Comparison of ENCODE assay signal across 9 mouse cellular contexts in the genomic region with DNA sequence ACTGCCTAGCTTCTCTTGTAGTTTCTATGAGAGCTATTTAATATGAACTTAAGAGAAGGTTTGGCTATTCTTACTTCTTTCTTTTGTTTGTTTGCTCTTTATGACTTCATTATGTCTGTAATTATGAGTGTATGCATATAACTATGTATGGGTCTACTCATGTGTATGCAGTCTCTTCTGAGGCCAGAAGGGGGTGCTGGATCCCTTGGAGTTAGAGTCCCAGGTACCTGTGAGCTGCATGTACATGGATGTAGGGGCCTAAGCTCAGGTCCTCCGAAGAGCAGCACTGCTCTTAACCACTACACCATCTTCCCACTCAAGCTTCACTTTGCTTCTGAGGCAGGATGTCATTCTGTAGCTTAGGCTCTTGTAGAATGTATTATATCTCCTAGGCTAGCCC. TPM values are rescaled to one million over a fixed set of nuclear protein-coding genes. Genes with fewer than 3 reads are reported as not detected.
DNase-seq lines count a peak whose midpoint lies in the region; ATAC-seq and TF ChIP-seq lines count a peak whose summit lies in the region.
"Had no signal": no experiment of that assay in that cellular context is flagged by ENCODE, and none has a peak within 500 bp of the region (broad histone marks: within the 10 kb centered on the region; RNA-seq: fewer than 3 reads in every experiment).

No protein-coding gene starts in this region.

- H3K27ac ChIP-seq in intestine, postnatal 0 days (ENCODE audit: low read depth, low read length), result no peak overlapping the region
- no peak overlapping the region for H3K27ac ChIP-seq in intestine, embryonic 16.5 days (ENCODE audit: low read length)
- no peak overlapping the region for H3K27ac ChIP-seq in embryonic facial prominence, embryonic 10.5 days (replicated peaks)
- H3K27ac ChIP-seq: macrophage had no signal

- no peak overlapping the region for H3K4me2 ChIP-seq in intestine, postnatal 0 days (replicated peaks; ENCODE audit: low read depth)
- no peak overlapping the region for H3K4me2 ChIP-seq in intestine, embryonic 16.5 days (ENCODE audit: low read depth, low read length)

- ATAC-seq in intestine, postnatal 0 days, result no peak
- ATAC-seq in intestine, embryonic 16.5 days, result no peak
- ATAC-seq in common myeloid progenitor, adult 5-6 weeks (replicated peaks; ENCODE audit: low read depth, poor library complexity, severe bottlenecking), result peak; percentile 83

- H3K27me3 ChIP-seq in intestine, postnatal 0 days (replicated peaks; ENCODE audit: control insufficient read depth, insufficient read depth, low read length), result no peaks in the 10 kb centered on the region
- H3K27me3 ChIP-seq in intestine, embryonic 16.5 days (replicated peaks; ENCODE audit: control insufficient read depth, insufficient read depth, low read length), result no peaks in the 10 kb centered on the region
- H3K27me3 ChIP-seq in E14TG2a.4 (ENCODE audit: insufficient read depth, low read length), result no peaks in the 10 kb centered on the region
- no peaks in the 10 kb centered on the region for H3K27me3 ChIP-seq in embryonic facial prominence, embryonic 10.5 days (replicated peaks; ENCODE audit: low read depth, poor library complexity, severe bottlenecking)

- WGBS in intestine, postnatal 0 days, result 88% methylated on average over 1 of the region's 1 CpGs
- WGBS in intestine, embryonic 16.5 days, result 91% methylated on average over 1 of the region's 1 CpGs
- WGBS in embryonic facial prominence, embryonic 10.5 days, result 96% methylated on average over 1 of the region's 1 CpGs

- no peaks in the 10 kb centered on the region for H3K9me3 ChIP-seq in intestine, postnatal 0 days (ENCODE audit: control insufficient read depth)
- no peaks in the 10 kb centered on the region for H3K9me3 ChIP-seq in intestine, embryonic 16.5 days (ENCODE audit: control insufficient read depth, low read length)
- no peaks in the 10 kb centered on the region for H3K9me3 ChIP-seq in E14TG2a.4 (ENCODE audit: low read length)
- no peaks in the 10 kb centered on the region for H3K9me3 ChIP-seq in embryonic facial prominence, embryonic 10.5 days

- peak; percentile 9 for DNase-seq in lung, postnatal 14 days
- DNase-seq in embryonic facial prominence, embryonic 10.5 days (ENCODE audit: low spot score), result no peak
- no peak for DNase-seq in frontal cortex, postnatal 25 days (ENCODE audit: low spot score in 2 of 2)
- DNase-seq in left cerebral cortex, adult 18-20 months (ENCODE audit: low spot score in 2 of 2), result no peak

- no peak overlapping the region for H3K9ac ChIP-seq in intestine, postnatal 0 days (ENCODE audit: low read depth, low read length)
- no peak overlapping the region for H3K9ac ChIP-seq in intestine, embryonic 16.5 days (ENCODE audit: low read depth, low read length)

- peak; percentile 65 for TF ChIP-seq CTCF in intestine, postnatal 0 days (IDR thresholded peaks at IDR 0.05; ENCODE audit: low read depth)
- peak; percentile 56 for TF ChIP-seq CTCF in E14TG2a.4 (conservative IDR thresholded peaks at IDR 0.05; ENCODE audit: low read length)

- H3K4me1 ChIP-seq in intestine, postnatal 0 days (replicated peaks; ENCODE audit: control insufficient read depth, insufficient read depth, low read length), result peaks cover 5% of the 10 kb centered on the region; the same call in 1 of the 2 replicates
- H3K4me1 ChIP-seq in intestine, embryonic 16.5 days (ENCODE audit: control insufficient read depth, insufficient read depth, low read length), result peaks cover 7% of the 10 kb centered on the region
- H3K4me1 ChIP-seq in E14TG2a.4 (replicated peaks; ENCODE audit: low read depth, low read length), result peaks cover 12% of the 10 kb centered on the region
- H3K4me1 ChIP-seq in embryonic facial prominence, embryonic 10.5 days, result peaks cover 8% of the 10 kb centered on the region

- no peak overlapping the region for H3K4me3 ChIP-seq in intestine, postnatal 0 days (ENCODE audit: low read depth, low read length)
- H3K4me3 ChIP-seq in intestine, embryonic 16.5 days (ENCODE audit: low read length), result no peak overlapping the region
- no peak overlapping the region for H3K4me3 ChIP-seq in E14TG2a.4 (replicated peaks; ENCODE audit: low read length)
- H3K4me3 ChIP-seq in embryonic facial prominence, embryonic 10.5 days, result no peak overlapping the region

- H3K36me3 ChIP-seq in intestine, postnatal 0 days (ENCODE audit: control insufficient read depth, insufficient read depth), result peaks cover 68% of the 10 kb centered on the region
- peaks cover 9% of the 10 kb centered on the region for H3K36me3 ChIP-seq in intestine, embryonic 16.5 days (ENCODE audit: control insufficient read depth, insufficient read depth, low read length)
- peaks cover 89% of the 10 kb centered on the region for H3K36me3 ChIP-seq in E14TG2a.4 (ENCODE audit: insufficient read depth, low read length)
- peaks cover 86% of the 10 kb centered on the region for H3K36me3 ChIP-seq in embryonic facial prominence, embryonic 10.5 days (replicated peaks)

RNA-seq across cellular contexts. Expression of a gene that starts 5.3 kb away (rescaled TPM):
- polyA plus RNA-seq in intestine, postnatal 0 days (2015; fragmentation: Nextera tagmentation; extraction: Ambion mirVana), result 133 and 136 TPM in 2 replicates
- 103 and 104 TPM in 2 replicates for polyA plus RNA-seq in intestine, embryonic 16.5 days (2015; fragmentation: Nextera tagmentation; extraction: Ambion mirVana)
- total RNA-seq in common myeloid progenitor, adult 5-6 weeks (2017), result 75.3 and 77.6 TPM in 2 replicates
- 91.0 and 93.4 TPM in 2 replicates for polyA plus RNA-seq in embryonic facial prominence, embryonic 10.5 days (2016; fragmentation: Nextera tagmentation; extraction: Ambion mirVana)
- total RNA-seq in left cerebral cortex, adult 18-20 months (2021), result 10 to 100 TPM; 80.1 to 82.2 TPM

RNA-seq across cellular contexts. Expression of a gene that starts 5.4 kb away (rescaled TPM):
- 120 and 138 TPM in 2 replicates for polyA plus RNA-seq in intestine, postnatal 0 days (2015; fragmentation: Nextera tagmentation; extraction: Ambion mirVana)
- 142 and 152 TPM in 2 replicates for polyA plus RNA-seq in intestine, embryonic 16.5 days (2015; fragmentation: Nextera tagmentation; extraction: Ambion mirVana)
- total RNA-seq in common myeloid progenitor, adult 5-6 weeks (2017), result 380 and 459 TPM in 2 replicates
- polyA plus RNA-seq in embryonic facial prominence, embryonic 10.5 days (2016; fragmentation: Nextera tagmentation; extraction: Ambion mirVana), result 210 and 219 TPM in 2 replicates
- 100 to 1,000 TPM; 174 to 185 TPM for total RNA-seq in left cerebral cortex, adult 18-20 months (2021)

RNA-seq across cellular contexts. Expression of a gene that starts 17.2 kb away (rescaled TPM):
- 25.9 and 27.9 TPM in 2 replicates for polyA plus RNA-seq in intestine, postnatal 0 days (2015; fragmentation: Nextera tagmentation; extraction: Ambion mirVana)
- polyA plus RNA-seq in intestine, embryonic 16.5 days (2015; fragmentation: Nextera tagmentation; extraction: Ambion mirVana), result 69.1 and 70.5 TPM in 2 replicates
- total RNA-seq in common myeloid progenitor, adult 5-6 weeks (2017), result 61.8 and 74.7 TPM in 2 replicates
- polyA plus RNA-seq in embryonic facial prominence, embryonic 10.5 days (2016; fragmentation: Nextera tagmentation; extraction: Ambion mirVana), result 101 and 103 TPM in 2 replicates
- total RNA-seq in left cerebral cortex, adult 18-20 months (2021), result 10 to 100 TPM; 73.4 to 73.6 TPM

RNA-seq across cellular contexts. Expression of a gene that starts 33.7 kb away (rescaled TPM):
- polyA plus RNA-seq in intestine, postnatal 0 days (2015; fragmentation: Nextera tagmentation; extraction: Ambion mirVana), result 419 and 610 TPM in 2 replicates
- polyA plus RNA-seq in intestine, embryonic 16.5 days (2015; fragmentation: Nextera tagmentation; extraction: Ambion mirVana), result 539 and 560 TPM in 2 replicates
- total RNA-seq in common myeloid progenitor, adult 5-6 weeks (2017), result not detected in 2 replicates
- polyA plus RNA-seq in embryonic facial prominence, embryonic 10.5 days (2016; fragmentation: Nextera tagmentation; extraction: Ambion mirVana), result not detected in 2 replicates
- total RNA-seq in left cerebral cortex, adult 18-20 months (2021), result not detected
- polyA plus RNA-seq: macrophage had no signal
